Mouse (Mus musculus): ENCODE results near the gene Stpg4.

DNA sequence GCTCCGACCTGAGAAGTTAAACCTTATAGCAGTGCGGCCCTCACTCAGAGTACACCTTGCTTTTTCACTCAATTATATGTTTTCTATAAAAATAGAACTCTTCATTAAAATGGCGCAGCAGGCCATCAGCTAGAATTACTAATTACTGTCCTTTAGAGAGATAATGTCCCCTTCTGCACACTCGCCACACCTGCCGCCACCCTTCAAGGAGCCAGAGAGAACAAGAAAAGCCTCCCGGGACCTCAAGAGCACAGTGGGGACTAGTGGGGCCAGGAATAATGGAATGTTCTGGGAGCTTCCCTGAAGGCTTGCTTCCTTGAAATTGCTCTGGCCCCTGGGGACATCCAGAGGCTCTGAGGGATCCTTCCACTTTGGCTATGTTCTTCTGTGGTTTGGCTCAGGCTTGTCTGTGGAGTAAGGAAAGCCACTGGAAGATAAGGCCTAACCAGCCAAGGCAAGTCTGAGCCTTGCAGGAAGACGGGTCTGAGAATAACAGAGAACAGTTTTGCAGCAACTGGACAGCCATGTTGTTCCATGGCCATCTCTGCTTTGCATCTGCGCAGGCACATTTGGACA lies 73.7 kb downstream of the Stpg4 start:
- TF ChIP-seq CTCF (IDR thresholded peaks at IDR 0.05; ENCODE audit: insufficient read depth, low read depth, low read length) (no peak), POLR2A (IDR thresholded peaks at IDR 0.05; ENCODE audit: insufficient read depth, low read depth, low read length) (no peak)
